Mouse (Mus musculus): ENCODE measurements at regions not wholly inside any gene's neighbourhood (a gene's known extent, or its start where the extent isn't known, plus 50 kb on each side); places are given as distances from the start of the nearest gene placed in this dataset.

- no peak for DNase-seq (ENCODE audit: low spot score in 2 of 2)
These were observed 254.8 kb downstream of the Ajap1 start for GRCm38 (mm10) chr4:153227680-153228420.

- DNase-seq (ENCODE audit: low spot score in 2 of 2) = no peak
These were observed 257.9 kb downstream of the Ajap1 start for GRCm38 (mm10) chr4:153224618-153225177.

GRCm38 (mm10) chr4:153223019-153223418 is 259.6 kb downstream of the Ajap1 start:
- no peak for DNase-seq (ENCODE audit: low spot score in 2 of 2)

GRCm38 (mm10) chr4:153220485-153220884 is 262.1 kb downstream of the Ajap1 start:
- DNase-seq (ENCODE audit: low spot score in 2 of 2) = no peak

GRCm38 (mm10) chr4:153220074-153220473 is 262.5 kb downstream of the Ajap1 start:
- peak in 1 of 2 experiments; percentile 38 for DNase-seq (ENCODE audit: low spot score in 2 of 2)

- DNase-seq (ENCODE audit: low spot score in 2 of 2) = no peak
These were observed 265.1 kb downstream of the Ajap1 start for GRCm38 (mm10) chr4:153217541-153217980.

GRCm38 (mm10) chr4:153212095-153212494 is 270.5 kb downstream of the Ajap1 start:
- DNase-seq (ENCODE audit: low spot score in 2 of 2) = no peak

GRCm38 (mm10) chr4:153208822-153209221 is 273.8 kb downstream of the Ajap1 start:
- DNase-seq (ENCODE audit: low spot score in 2 of 2) = no peak

GRCm38 (mm10) chr4:153208215-153208614 is 274.4 kb downstream of the Ajap1 start:
- no peak for DNase-seq (ENCODE audit: low spot score in 2 of 2)

- no peak for DNase-seq (ENCODE audit: low spot score in 2 of 2)
These were observed 275.0 kb downstream of the Ajap1 start for GRCm38 (mm10) chr4:153207578-153208102.

- DNase-seq (ENCODE audit: low spot score in 2 of 2) = no peak
These were observed 275.7 kb downstream of the Ajap1 start for GRCm38 (mm10) chr4:153206789-153207457.

- DNase-seq (ENCODE audit: low spot score in 2 of 2) = no peak
These were observed 277.8 kb downstream of the Ajap1 start for GRCm38 (mm10) chr4:153204764-153205163.

- DNase-seq (ENCODE audit: low spot score in 2 of 2) = no peak
These were observed 281.5 kb downstream of the Ajap1 start for GRCm38 (mm10) chr4:153200799-153201770.

GRCm38 (mm10) chr4:153189485-153189884 is 293.1 kb downstream of the Ajap1 start:
- peak in 1 of 2 experiments; percentile 33 for DNase-seq (ENCODE audit: low spot score in 2 of 2)

- DNase-seq (ENCODE audit: low spot score in 2 of 2) = peak in 1 of 2 experiments; percentile 32
These were observed 294.0 kb downstream of the Ajap1 start for GRCm38 (mm10) chr4:153188504-153189031.

GRCm38 (mm10) chr4:153187959-153188503 is 294.6 kb downstream of the Ajap1 start:
- DNase-seq (ENCODE audit: low spot score in 2 of 2) = peak; percentile 14 to 37

GRCm38 (mm10) chr4:153177496-153177895 is 305.1 kb downstream of the Ajap1 start:
- no peak for DNase-seq (ENCODE audit: low spot score in 2 of 2)

GRCm38 (mm10) chr4:153175660-153176059 is 307.0 kb downstream of the Ajap1 start:
- peak; percentile 41 to 64 for DNase-seq (ENCODE audit: low spot score in 2 of 2)

GRCm38 (mm10) chr4:153175077-153175476 is 307.5 kb downstream of the Ajap1 start:
- DNase-seq (ENCODE audit: low spot score in 2 of 2) = no peak

GRCm38 (mm10) chr4:153169991-153170390 is 312.6 kb downstream of the Ajap1 start:
- DNase-seq (ENCODE audit: low spot score in 2 of 2) = no peak

All from left cerebral cortex, adult 18-20 months (tissue).